Mouse (Mus musculus): ENCODE measurements at regions not wholly inside any gene's neighbourhood (a gene's known extent, or its start where the extent isn't known, plus 50 kb on each side); places are given as distances from the start of the nearest gene placed in this dataset.

DNA sequence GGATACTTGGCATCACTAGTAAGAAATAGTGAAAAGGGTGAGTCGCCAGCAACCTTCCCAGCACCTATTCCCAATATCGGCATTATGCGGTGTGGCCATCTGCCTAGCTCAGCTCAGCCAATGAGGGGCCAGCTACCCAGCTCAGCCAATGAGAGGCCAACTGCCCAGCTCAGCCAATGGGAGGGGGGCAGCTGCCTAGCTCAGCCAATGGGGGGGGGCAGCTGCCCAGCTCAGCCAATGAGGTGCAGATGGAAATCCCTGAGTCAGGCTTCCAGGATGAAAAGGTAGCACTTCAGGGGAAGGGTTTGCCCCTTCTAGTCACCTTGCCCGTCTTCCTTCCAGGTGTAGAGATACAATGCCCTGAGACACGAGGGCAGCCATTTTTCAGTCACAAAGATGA is 144.6 kb upstream of the Ipo5 start:
- TF ChIP-seq CTCF (conservative IDR thresholded peaks at IDR 0.05; ENCODE audit: low read length) (no peak), POU5F1 (IDR thresholded peaks at IDR 0.05; ENCODE audit: borderline replicate concordance, low read length) (no peak), NANOG (IDR thresholded peaks at IDR 0.05; ENCODE audit: borderline replicate concordance, low read length) (no peak)
